Mouse (Mus musculus) mesoderm, embryonic 11.5 days (tissue): ENCODE data around the gene Kif21a.

Experiments
- DNase-seq: peaks from one replicate; pipeline ENCODE4 v3.0.0-alpha.2; 2012; ENCODE audit warnings: low read depth, low spot score

Kif21a gene

DNA sequence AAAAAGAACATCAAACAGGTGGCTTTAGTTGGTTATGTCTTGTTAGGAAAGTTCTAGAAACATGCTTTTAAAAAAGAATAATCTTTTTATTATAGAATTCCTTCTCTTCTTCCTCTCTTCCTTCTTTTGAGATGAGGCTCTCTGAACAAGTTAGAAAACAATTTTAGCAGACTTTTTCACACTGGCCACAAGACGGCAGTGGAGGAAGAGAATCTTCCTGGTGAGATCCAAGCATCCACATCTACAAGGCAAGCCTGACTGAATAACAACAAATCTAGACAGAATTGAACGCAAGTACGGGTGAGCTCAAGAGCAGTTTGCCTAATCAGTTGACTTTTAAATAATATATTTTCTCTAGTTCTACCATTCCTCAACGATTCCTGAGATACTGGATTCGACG is 98.4 kb downstream of the Kif21a start:
- no peak for DNase-seq

DNA sequence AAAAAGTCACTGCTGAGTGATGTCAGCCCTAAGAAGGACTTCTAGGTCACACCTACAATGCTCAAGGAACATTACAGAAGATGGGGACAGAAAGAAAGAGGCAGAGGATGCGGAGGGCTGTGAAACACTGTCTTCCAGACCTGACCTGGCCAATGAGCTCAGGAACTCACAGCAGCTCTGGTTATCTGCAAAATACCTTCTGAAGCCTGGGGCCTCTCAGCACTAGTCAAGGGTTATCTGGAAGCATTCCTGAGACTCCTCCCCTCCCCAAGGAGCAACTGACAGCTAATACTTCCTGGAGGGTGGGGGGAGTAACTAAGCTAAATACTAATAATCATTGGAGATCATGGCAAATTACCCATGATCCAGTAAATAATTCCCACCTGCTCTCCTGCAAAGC is 111.3 kb downstream of the Kif21a start:
- no peak for DNase-seq

DNA sequence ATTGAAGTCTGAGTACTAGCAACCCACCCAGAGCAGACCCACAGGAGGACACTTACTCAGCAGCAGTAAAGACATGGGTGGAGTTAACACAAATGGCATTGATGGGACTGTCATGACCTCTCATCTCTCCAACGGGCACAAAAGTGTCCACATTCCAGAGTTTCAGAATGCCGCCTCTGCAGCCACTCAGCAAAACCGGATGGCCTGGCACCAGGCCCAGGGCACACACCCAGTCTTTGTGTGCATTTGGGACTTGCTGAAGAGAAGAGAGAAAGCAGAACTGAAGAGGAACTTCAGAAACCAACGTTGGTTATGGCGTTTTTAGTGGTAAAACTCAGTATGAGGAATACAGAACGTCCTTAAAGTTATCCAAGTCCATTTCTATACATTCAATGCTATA is 114.2 kb downstream of the Kif21a start:
- no peak for DNase-seq

DNA sequence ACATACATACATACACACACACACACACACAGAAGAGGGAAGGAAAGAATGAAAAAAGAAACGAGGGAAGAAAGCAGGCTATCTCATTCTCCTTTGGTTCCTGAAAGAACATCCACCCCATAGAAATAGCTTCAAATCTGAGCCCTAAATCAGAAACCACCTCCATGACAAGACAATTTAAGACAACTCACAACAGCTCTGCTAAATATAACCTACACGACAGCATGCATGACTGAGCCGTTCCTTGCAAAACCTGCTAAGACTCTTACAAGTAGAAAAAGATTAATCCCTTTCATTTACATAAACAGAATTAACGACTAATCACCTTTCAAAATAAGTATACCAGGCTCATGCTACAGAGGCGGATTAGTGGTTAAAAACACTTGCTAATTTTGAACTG is 118.3 kb downstream of the Kif21a start:
- no peak for DNase-seq

DNA sequence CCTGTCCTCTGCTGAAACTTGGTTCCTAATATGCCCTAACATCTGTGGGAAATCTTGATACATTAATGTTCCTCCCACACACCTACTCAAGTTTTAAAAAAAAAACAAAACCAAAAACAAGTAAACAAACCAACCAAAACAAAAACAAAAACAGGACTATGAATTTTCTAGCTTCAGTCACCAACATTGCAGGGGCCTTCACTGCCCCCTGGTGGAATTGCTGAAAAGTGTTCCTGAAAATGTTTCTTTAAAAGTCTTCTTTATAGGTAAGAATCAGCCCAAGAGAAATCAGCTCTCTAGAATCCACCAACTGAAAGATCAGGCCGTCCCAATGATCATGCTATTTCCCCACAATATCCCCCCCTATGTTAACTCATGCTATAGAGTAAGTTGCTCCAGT is 120.7 kb downstream of the Kif21a start:
- peak; percentile 43 for DNase-seq

DNA sequence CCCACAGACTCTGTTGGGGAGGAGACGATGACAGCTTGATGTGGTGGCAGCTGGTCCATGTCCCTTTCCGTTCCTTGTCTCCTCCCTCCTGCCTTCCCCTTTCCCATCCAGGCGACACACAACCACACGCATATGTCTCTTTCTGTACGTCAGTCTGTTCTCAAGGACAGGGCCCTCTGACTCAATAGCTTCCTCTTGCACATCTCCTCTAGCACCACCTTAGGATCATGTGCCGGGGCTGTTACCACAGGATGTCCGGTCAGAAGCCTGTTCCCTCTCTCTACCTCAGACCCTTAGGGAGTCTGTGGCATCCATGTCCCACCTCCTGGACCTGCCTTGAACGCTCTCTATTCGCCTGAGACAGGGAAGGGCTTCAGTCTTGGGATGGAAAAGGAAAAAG is 153.3 kb downstream of the Kif21a start:
- DNase-seq, result no peak

DNA sequence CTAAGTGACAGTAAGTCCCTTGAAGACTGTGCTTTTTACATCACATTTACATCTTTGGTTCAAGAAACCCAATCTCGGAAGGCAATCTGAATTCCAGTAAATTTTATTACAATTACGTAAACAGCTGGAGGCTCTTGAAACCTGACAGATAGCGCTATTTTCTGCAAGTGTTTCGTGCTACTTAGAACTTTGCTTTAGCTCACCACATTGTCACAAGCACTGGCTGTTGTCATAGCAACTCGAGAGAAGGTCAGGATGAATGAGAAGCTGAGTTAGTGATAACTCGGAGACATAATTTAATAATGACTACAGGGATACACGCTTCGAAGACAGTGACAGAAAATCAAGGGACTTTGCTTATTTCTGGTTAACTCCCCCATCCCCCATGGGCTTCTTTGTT is 162.3 kb downstream of the Kif21a start:
- DNase-seq, result no peak
